Mouse (Mus musculus) megakaryocyte, embryonic 14.5 days (primary cell): ENCODE measurements at regions not wholly inside any gene's neighbourhood (a gene's known extent, or its start where the extent isn't known, plus 50 kb on each side); places are given as distances from the start of the nearest gene placed in this dataset.

Source experiments
- FLI1 ChIP-seq: IDR thresholded peaks from 2 replicates; pipeline ENCODE4 v1.6.1; 2012; ENCODE audit warnings: low read length, inconsistent platforms, mixed read lengths
- GATA1 ChIP-seq: IDR thresholded peaks from 3 replicates; pipeline ENCODE4 v1.6.1; 2012; ENCODE audit warnings: mixed read lengths, low read length, inconsistent platforms, borderline replicate concordance

GRCm38 (mm10) chr7:39764366-39764765, 246.8 kb downstream of the Zfp619 start:
- TF ChIP-seq GATA1, result no peak
- no peak for TF ChIP-seq FLI1
